ENCODE assay signal across 10 mouse cellular contexts in the genomic region with DNA sequence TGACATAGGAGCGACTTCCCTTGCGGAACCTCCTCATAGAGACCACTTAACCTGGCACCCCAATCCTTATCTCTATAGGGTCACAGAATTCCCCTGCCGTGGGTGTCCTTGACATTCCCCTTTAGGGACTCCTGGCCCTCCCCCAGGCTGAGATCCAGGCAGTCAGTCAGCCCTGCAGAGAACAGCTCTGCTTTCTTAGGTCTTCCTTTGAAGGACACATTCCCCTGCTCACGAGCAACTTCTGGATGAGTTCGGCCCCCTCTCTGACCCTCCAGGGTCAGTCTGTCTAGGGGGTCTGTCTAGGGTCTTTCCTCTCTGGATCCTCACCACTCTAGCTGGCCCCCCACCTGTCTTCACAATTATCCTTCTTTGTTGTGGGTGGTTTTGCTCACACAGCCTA. TPM values are rescaled to one million over a fixed set of nuclear protein-coding genes. Genes with fewer than 3 reads are reported as not detected.
DNase-seq lines count a peak whose midpoint lies in the region; ATAC-seq and TF ChIP-seq lines count a peak whose summit lies in the region.
"Had no signal": no experiment of that assay in that cellular context is flagged by ENCODE, and none has a peak within 500 bp of the region (broad histone marks: within the 10 kb centered on the region; RNA-seq: fewer than 3 reads in every experiment).

No protein-coding gene starts in this region.

- H3K36me3 ChIP-seq in lung, embryonic 15.5 days = no peaks in the 10 kb centered on the region
- no peaks in the 10 kb centered on the region for H3K36me3 ChIP-seq in intestine, embryonic 14.5 days (ENCODE audit: control insufficient read depth, insufficient read depth, low read length)
- no peaks in the 10 kb centered on the region for H3K36me3 ChIP-seq in neural tube, embryonic 13.5 days

- H3K4me3 ChIP-seq in gastrocnemius, adult 2 months = peak overlapping the region; percentile 85
- peak overlapping the region; percentile 60 for H3K4me3 ChIP-seq in lung, embryonic 15.5 days
- H3K4me3 ChIP-seq in intestine, embryonic 14.5 days (ENCODE audit: low read depth, low read length) = peak overlapping the region; percentile 43
- peak overlapping the region; percentile 33 for H3K4me3 ChIP-seq in neural tube, embryonic 13.5 days

- peak overlapping the region; percentile 95 for H3K27ac ChIP-seq in gastrocnemius, adult 2 months
- H3K27ac ChIP-seq in lung, embryonic 15.5 days = peak overlapping the region; percentile 86; the same call in 1 of the 2 replicates
- H3K27ac ChIP-seq in intestine, embryonic 14.5 days (ENCODE audit: low read depth) = no peak overlapping the region
- no peak overlapping the region for H3K27ac ChIP-seq in neural tube, embryonic 13.5 days (replicated peaks)

- H3K4me2 ChIP-seq in lung, embryonic 15.5 days = peak overlapping the region; percentile 77
- peak overlapping the region; percentile 65 for H3K4me2 ChIP-seq in intestine, embryonic 14.5 days (ENCODE audit: low read length)
- H3K4me2 ChIP-seq in neural tube, embryonic 13.5 days = peak overlapping the region; percentile 51

- no peak for TF ChIP-seq CTCF in gastrocnemius, adult 2 months (IDR thresholded peaks at IDR 0.05)

- peak; percentile 21 for DNase-seq in gastrocnemius, adult 2 months
- DNase-seq in gastrocnemius, adult 8-10 months (ENCODE audit: low spot score in 2 of 2) = no peak
- no peak for DNase-seq in lung, postnatal 4 days
- DNase-seq in intestine, embryonic 14.5 days (ENCODE audit: low spot score) = no peak
- DNase-seq in left cerebral cortex, adult 11 months (ENCODE audit: low spot score) = no peak
- no peak for DNase-seq in adipocyte (ENCODE audit: low spot score)
- DNase-seq: cerebellum, adult 18-20 months had no signal

- WGBS in lung, embryonic 15.5 days = 22% methylated on average over 5 of the region's 5 CpGs
- 42% methylated on average over 5 of the region's 5 CpGs for WGBS in intestine, embryonic 14.5 days
- 32% methylated on average over 5 of the region's 5 CpGs for WGBS in neural tube, embryonic 13.5 days

- H3K27me3 ChIP-seq in lung, embryonic 15.5 days = peaks cover 14% of the 10 kb centered on the region; the same call in 1 of the 2 replicates
- H3K27me3 ChIP-seq in intestine, embryonic 14.5 days (replicated peaks; ENCODE audit: control insufficient read depth, insufficient read depth, low read length) = peaks cover 11% of the 10 kb centered on the region; the same call in 1 of the 2 replicates
- H3K27me3 ChIP-seq in neural tube, embryonic 13.5 days = peaks cover 53% of the 10 kb centered on the region

- H3K4me1 ChIP-seq in lung, embryonic 15.5 days = peaks cover 69% of the 10 kb centered on the region
- H3K4me1 ChIP-seq in intestine, embryonic 14.5 days (replicated peaks; ENCODE audit: control insufficient read depth, insufficient read depth, low read length) = peaks cover 49% of the 10 kb centered on the region
- peaks cover 32% of the 10 kb centered on the region for H3K4me1 ChIP-seq in neural tube, embryonic 13.5 days (replicated peaks)

- no peak for ATAC-seq in lung, embryonic 15.5 days (ENCODE audit: borderline replicate concordance, extremely low read depth, low FRiP score, low TSS enrichment)
- ATAC-seq in intestine, embryonic 14.5 days (replicated peaks; ENCODE audit: low FRiP score, low TSS enrichment, low read depth) = no peak
- no peak for ATAC-seq in neural tube, embryonic 13.5 days (ENCODE audit: low read depth)

- H3K9me3 ChIP-seq in lung, embryonic 15.5 days = no peaks in the 10 kb centered on the region
- no peaks in the 10 kb centered on the region for H3K9me3 ChIP-seq in intestine, embryonic 14.5 days (ENCODE audit: control insufficient read depth, low read length)
- no peaks in the 10 kb centered on the region for H3K9me3 ChIP-seq in neural tube, embryonic 13.5 days

- intact Hi-C loops in gastrocnemius, adult 2 months (cut with DNase I) = no loop called here

- H3K9ac ChIP-seq in lung, embryonic 15.5 days = peak overlapping the region; percentile 84
- peak overlapping the region; percentile 59 for H3K9ac ChIP-seq in intestine, embryonic 14.5 days (ENCODE audit: low read length)
- H3K9ac ChIP-seq in neural tube, embryonic 13.5 days = no peak overlapping the region

RNA-seq across cellular contexts. Expression of a gene that starts 1.1 kb away (rescaled TPM):
- 10 to 100 TPM; 10.2 to 14.5 TPM for total RNA-seq in gastrocnemius, adult 2 months (2021)
- total RNA-seq in gastrocnemius, adult 8-10 months (2022) = 1 to 10 TPM; 6.6 to 9.5 (median 7.6) TPM
- polyA plus RNA-seq in lung, embryonic 15.5 days (2015; fragmentation: Nextera tagmentation; extraction: Ambion mirVana) = 68.2 and 72.4 TPM in 2 replicates
- polyA plus RNA-seq in intestine, embryonic 14.5 days (2014; fragmentation: Nextera tagmentation; extraction: Ambion mirVana) = 16.5 and 16.6 TPM in 2 replicates
- 8.1 and 9.0 TPM in 2 replicates for polyA plus RNA-seq in neural tube, embryonic 13.5 days (2015; fragmentation: Nextera tagmentation; extraction: Ambion mirVana)

RNA-seq across cellular contexts. Expression of a gene that starts 13.9 kb away (rescaled TPM):
- total RNA-seq in gastrocnemius, adult 2 months (2021) = not detected
- total RNA-seq in gastrocnemius, adult 8-10 months (2022) = not detected
- not detected in 2 replicates for polyA plus RNA-seq in lung, embryonic 15.5 days (2015; fragmentation: Nextera tagmentation; extraction: Ambion mirVana)
- not detected in 2 replicates for polyA plus RNA-seq in intestine, embryonic 14.5 days (2014; fragmentation: Nextera tagmentation; extraction: Ambion mirVana)
- not detected in 2 replicates for polyA plus RNA-seq in neural tube, embryonic 13.5 days (2015; fragmentation: Nextera tagmentation; extraction: Ambion mirVana)
- total RNA-seq: layer of hippocampus, postnatal 14 days had no signal

RNA-seq across cellular contexts. Expression of a gene that starts 44.5 kb away (rescaled TPM):
- 10 to 100 TPM; 26.9 to 30.8 TPM for total RNA-seq in gastrocnemius, adult 2 months (2021)
- total RNA-seq in gastrocnemius, adult 8-10 months (2022) = 10 to 100 TPM; 33.0 to 44.0 (median 39.4) TPM
- 5.9 and 6.0 TPM in 2 replicates for polyA plus RNA-seq in lung, embryonic 15.5 days (2015; fragmentation: Nextera tagmentation; extraction: Ambion mirVana)
- 12.5 and 12.6 TPM in 2 replicates for polyA plus RNA-seq in intestine, embryonic 14.5 days (2014; fragmentation: Nextera tagmentation; extraction: Ambion mirVana)
- 18.0 and 18.8 TPM in 2 replicates for polyA plus RNA-seq in neural tube, embryonic 13.5 days (2015; fragmentation: Nextera tagmentation; extraction: Ambion mirVana)

RNA-seq across cellular contexts. Expression of a gene that starts 51.0 kb away (rescaled TPM):
- under 1 TPM; 0.67 to 0.77 TPM for total RNA-seq in gastrocnemius, adult 2 months (2021)
- total RNA-seq in gastrocnemius, adult 8-10 months (2022) = under 1 TPM; 0.31 to 0.73 (median 0.59) TPM
- 0.19 and 0.24 TPM in 2 replicates for polyA plus RNA-seq in lung, embryonic 15.5 days (2015; fragmentation: Nextera tagmentation; extraction: Ambion mirVana)
- 0.43 and 0.55 TPM in 2 replicates for polyA plus RNA-seq in intestine, embryonic 14.5 days (2014; fragmentation: Nextera tagmentation; extraction: Ambion mirVana)
- 0.17 and 0.18 TPM in 2 replicates for polyA plus RNA-seq in neural tube, embryonic 13.5 days (2015; fragmentation: Nextera tagmentation; extraction: Ambion mirVana)

Comparison
In these comparisons a context has a peak if more than half of its experiments do, and no peak if none do; other contexts are left out.
1. H3K27ac ChIP-seq: peak in gastrocnemius, adult 2 months (single experiment) and lung, embryonic 15.5 days (single experiment); none in intestine, embryonic 14.5 days (single experiment) and neural tube, embryonic 13.5 days (single experiment).
2. H3K4me3 ChIP-seq: peak in every context shown above with its lines; median percentile 85 in gastrocnemius, adult 2 months; 60 in lung, embryonic 15.5 days; 43 in intestine, embryonic 14.5 days; 33 in neural tube, embryonic 13.5 days.
3. Peak in every context shown above with its lines, with median percentiles within 50 percentile points of each other: H3K4me2 ChIP-seq.